Mouse (Mus musculus): ENCODE measurements around the gene Ncoa3. TPM values are rescaled to one million over a fixed set of nuclear protein-coding genes. Genes with fewer than 3 reads are reported as not detected.

Gene Ncoa3
- polyA plus RNA-seq (2014; fragmentation: Illumina TruSeq; extraction: RNeasy Lipid Tissue Mini Kit (QIAGEN cat#74804); ENCODE audit: low read depth, low replicate concordance) = 22.4 TPM

GRCm38 (mm10) chr2:165992270-165993172 is at the start of gene Ncoa3:
Ncoa3 (plus strand) TSS chr2:165992636.

Other genes with a start within 250 kb of the Ncoa3 start
- gene Zmynd8, start 93.6 kb upstream of the Ncoa3 start, polyA plus RNA-seq (2014; fragmentation: Illumina TruSeq; extraction: RNeasy Lipid Tissue Mini Kit (QIAGEN cat#74804); ENCODE audit: low read depth, low replicate concordance) = 40.0 TPM
- 100 TPM for gene Sulf2, start 163.0 kb downstream of the Ncoa3 start, polyA plus RNA-seq (2014; fragmentation: Illumina TruSeq; extraction: RNeasy Lipid Tissue Mini Kit (QIAGEN cat#74804); ENCODE audit: low read depth, low replicate concordance)